In the genomic region with DNA sequence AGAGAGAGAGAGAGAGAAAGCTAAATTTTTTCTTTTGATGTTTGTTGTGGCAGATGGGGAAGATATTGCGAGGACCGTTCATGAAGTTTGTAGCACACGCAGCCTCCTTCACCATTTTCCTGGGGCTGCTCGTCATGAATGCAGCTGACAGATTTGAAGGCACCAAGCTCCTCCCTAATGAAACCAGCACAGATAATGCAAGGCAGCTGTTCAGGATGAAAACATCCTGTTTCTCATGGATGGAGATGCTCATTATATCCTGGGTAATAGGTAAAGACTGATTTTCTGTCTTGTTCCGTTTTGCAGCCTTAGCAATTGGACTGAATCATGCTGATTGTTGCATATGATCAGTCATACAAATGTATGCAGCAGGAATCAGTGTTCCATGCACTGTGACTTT, we compare ENCODE assay signal across 21 mouse cellular contexts.
DNase-seq lines count a peak whose midpoint lies in the region; ATAC-seq lines count a peak whose summit lies in the region.
"Had no signal": no experiment of that assay in that cellular context is flagged by ENCODE, and none has a peak within 500 bp of the region (broad histone marks: within the 10 kb centered on the region; RNA-seq: fewer than 3 reads in every experiment).

No protein-coding gene starts in this region.

- no peak overlapping the region for H3K9ac ChIP-seq in forebrain, embryonic 14.5 days (ENCODE audit: low read length)
- H3K9ac ChIP-seq in forebrain, embryonic 15.5 days (replicated peaks): no peak overlapping the region
- H3K9ac ChIP-seq in midbrain, embryonic 15.5 days: no peak overlapping the region
- no peak overlapping the region for H3K9ac ChIP-seq in midbrain, embryonic 13.5 days (replicated peaks)
- no peak overlapping the region for H3K9ac ChIP-seq in embryonic facial prominence, embryonic 14.5 days (ENCODE audit: low read depth, low read length)
- H3K9ac ChIP-seq: embryonic facial prominence, embryonic 15.5 days; heart, embryonic 12.5 days; hindbrain, embryonic 14.5 days; intestine, embryonic 15.5 days had no signal

- H3K4me3 ChIP-seq in forebrain, embryonic 14.5 days (ENCODE audit: low read depth, low read length): no peak overlapping the region
- H3K4me3 ChIP-seq in forebrain, embryonic 15.5 days: no peak overlapping the region
- no peak overlapping the region for H3K4me3 ChIP-seq in midbrain, embryonic 15.5 days
- no peak overlapping the region for H3K4me3 ChIP-seq in midbrain, embryonic 13.5 days (replicated peaks)
- no peak overlapping the region for H3K4me3 ChIP-seq in embryonic facial prominence, embryonic 14.5 days (ENCODE audit: low read depth, low read length)
- H3K4me3 ChIP-seq: embryonic facial prominence, embryonic 15.5 days; erythroblast, embryonic 14.5 days; gastrocnemius, adult 2 months; heart, embryonic 12.5 days; hindbrain, embryonic 10.5 days; intestine, embryonic 15.5 days had no signal

- no peak for ATAC-seq in forebrain, embryonic 14.5 days
- no peak for ATAC-seq in forebrain, embryonic 15.5 days (replicated peaks)
- peak; percentile 42; the same call in 1 of the 2 replicates for ATAC-seq in midbrain, embryonic 15.5 days (replicated peaks)
- ATAC-seq in midbrain, embryonic 13.5 days: no peak
- ATAC-seq in embryonic facial prominence, embryonic 14.5 days (ENCODE audit: low read depth): no peak
- ATAC-seq in cerebellum, adult (ENCODE audit: insufficient number of reproducible peaks, low FRiP score, low TSS enrichment): no peak
- ATAC-seq: activated CD4-positive, CD25-positive, alpha-beta regulatory T cell, adult 4 months; intestine, embryonic 15.5 days; Patski had no signal

- WGBS in forebrain, embryonic 14.5 days: 84% methylated on average over 5 of the region's 5 CpGs
- 79% methylated on average over 5 of the region's 5 CpGs for WGBS in forebrain, embryonic 15.5 days
- 72% methylated on average over 5 of the region's 5 CpGs for WGBS in midbrain, embryonic 15.5 days
- WGBS in midbrain, embryonic 13.5 days: 85% methylated on average over 5 of the region's 5 CpGs
- WGBS in embryonic facial prominence, embryonic 14.5 days: 52% methylated on average over 5 of the region's 5 CpGs

- no peaks in the 10 kb centered on the region for H3K36me3 ChIP-seq in forebrain, embryonic 14.5 days (ENCODE audit: control insufficient read depth, insufficient read depth, low read length)
- H3K36me3 ChIP-seq in forebrain, embryonic 15.5 days: no peaks in the 10 kb centered on the region
- H3K36me3 ChIP-seq in midbrain, embryonic 15.5 days (replicated peaks): no peaks in the 10 kb centered on the region
- H3K36me3 ChIP-seq in midbrain, embryonic 13.5 days: no peaks in the 10 kb centered on the region
- no peaks in the 10 kb centered on the region for H3K36me3 ChIP-seq in embryonic facial prominence, embryonic 14.5 days (ENCODE audit: control insufficient read depth, insufficient read depth, low read length)
- H3K36me3 ChIP-seq: embryonic facial prominence, embryonic 15.5 days; heart, embryonic 12.5 days; hindbrain, embryonic 10.5 days; intestine, embryonic 15.5 days had no signal

- H3K27me3 ChIP-seq in forebrain, embryonic 14.5 days (replicated peaks; ENCODE audit: control insufficient read depth, insufficient read depth, low read length): no peaks in the 10 kb centered on the region
- no peaks in the 10 kb centered on the region for H3K27me3 ChIP-seq in forebrain, embryonic 15.5 days
- H3K27me3 ChIP-seq in midbrain, embryonic 15.5 days (replicated peaks): no peaks in the 10 kb centered on the region
- no peaks in the 10 kb centered on the region for H3K27me3 ChIP-seq in midbrain, embryonic 13.5 days
- no peaks in the 10 kb centered on the region for H3K27me3 ChIP-seq in embryonic facial prominence, embryonic 14.5 days (replicated peaks; ENCODE audit: control insufficient read depth, insufficient read depth, low read length)
- H3K27me3 ChIP-seq: CH12.LX; embryonic facial prominence, embryonic 15.5 days; heart, embryonic 12.5 days; intestine, embryonic 15.5 days had no signal

- H3K4me1 ChIP-seq in forebrain, embryonic 14.5 days (ENCODE audit: control insufficient read depth, insufficient read depth, low read length): no peaks in the 10 kb centered on the region
- H3K4me1 ChIP-seq in forebrain, embryonic 15.5 days: no peaks in the 10 kb centered on the region
- no peaks in the 10 kb centered on the region for H3K4me1 ChIP-seq in midbrain, embryonic 15.5 days
- H3K4me1 ChIP-seq in midbrain, embryonic 13.5 days (replicated peaks): no peaks in the 10 kb centered on the region
- no peaks in the 10 kb centered on the region for H3K4me1 ChIP-seq in embryonic facial prominence, embryonic 14.5 days (ENCODE audit: control insufficient read depth, insufficient read depth, low read length)
- H3K4me1 ChIP-seq: embryonic facial prominence, embryonic 15.5 days; heart, embryonic 12.5 days; hindbrain, embryonic 10.5 days; intestine, embryonic 15.5 days had no signal

- H3K27ac ChIP-seq in forebrain, embryonic 14.5 days (ENCODE audit: low read depth, low read length): no peak overlapping the region
- no peak overlapping the region for H3K27ac ChIP-seq in forebrain, embryonic 15.5 days (replicated peaks)
- no peak overlapping the region for H3K27ac ChIP-seq in midbrain, embryonic 15.5 days
- no peak overlapping the region for H3K27ac ChIP-seq in midbrain, embryonic 13.5 days
- H3K27ac ChIP-seq in embryonic facial prominence, embryonic 14.5 days (replicated peaks; ENCODE audit: low read depth, low read length): no peak overlapping the region
- H3K27ac ChIP-seq: embryonic facial prominence, embryonic 15.5 days; gastrocnemius, adult 2 months; hindbrain, embryonic 10.5 days; hindbrain, embryonic 14.5 days; intestine, embryonic 15.5 days had no signal

- no peaks in the 10 kb centered on the region for H3K9me3 ChIP-seq in forebrain, embryonic 14.5 days (replicated peaks; ENCODE audit: control insufficient read depth, low read length)
- no peaks in the 10 kb centered on the region for H3K9me3 ChIP-seq in forebrain, embryonic 15.5 days
- H3K9me3 ChIP-seq in midbrain, embryonic 15.5 days: no peaks in the 10 kb centered on the region
- H3K9me3 ChIP-seq in midbrain, embryonic 13.5 days: no peaks in the 10 kb centered on the region
- H3K9me3 ChIP-seq in embryonic facial prominence, embryonic 14.5 days (ENCODE audit: control insufficient read depth, low read length): no peaks in the 10 kb centered on the region
- H3K9me3 ChIP-seq: embryonic facial prominence, embryonic 15.5 days; heart, embryonic 12.5 days; hindbrain, embryonic 10.5 days; intestine, embryonic 15.5 days had no signal

- no peak overlapping the region for H3K4me2 ChIP-seq in forebrain, embryonic 14.5 days (ENCODE audit: low read length)
- H3K4me2 ChIP-seq in forebrain, embryonic 15.5 days (replicated peaks): no peak overlapping the region
- H3K4me2 ChIP-seq in midbrain, embryonic 15.5 days: no peak overlapping the region
- H3K4me2 ChIP-seq in midbrain, embryonic 13.5 days (replicated peaks): no peak overlapping the region
- no peak overlapping the region for H3K4me2 ChIP-seq in embryonic facial prominence, embryonic 14.5 days (ENCODE audit: low read depth, low read length)
- H3K4me2 ChIP-seq: embryonic facial prominence, embryonic 15.5 days; heart, embryonic 12.5 days; hindbrain, embryonic 14.5 days; intestine, embryonic 15.5 days had no signal

- DNase-seq in forebrain, embryonic 14.5 days (ENCODE audit: low spot score): peak; percentile 6
- peak; percentile 4 for DNase-seq in embryonic facial prominence, embryonic 14.5 days (ENCODE audit: low spot score)
- DNase-seq: adrenal gland, postnatal 14 days; cerebellum, adult 11-12 months; cerebellum, adult 9-10 months; cerebellum, postnatal 25 days; gastrocnemius, adult 2 months; gastrocnemius, postnatal 25 days had no signal
